Mouse (Mus musculus) cortical plate, adult 2 months (tissue): Measurements from ENCODE around the gene Mast4.

Experiments used
- CTCF ChIP-seq: fragments of 200-500 bp; IDR thresholded peaks from 2 replicates; pipeline ENCODE4 v1.5.1; 2011; ENCODE audit warnings: mild to moderate bottlenecking, control low read depth, low read length; ENCODE audit not compliant: insufficient read depth; ENCODE audit errors: extremely low read depth
- POLR2A ChIP-seq: fragments of 200-500 bp; IDR thresholded peaks from 2 replicates; pipeline ENCODE4 v1.6.1; 2011; ENCODE audit warnings: mild to moderate bottlenecking, low read length, control low read depth; ENCODE audit not compliant: insufficient read depth; ENCODE audit errors: extremely low read depth

GRCm38 (mm10) chr13:102698335-102698734, 636.0 kb downstream of the Mast4 start:
- TF ChIP-seq POLR2A, result no peak
- no peak for TF ChIP-seq CTCF
